Mouse (Mus musculus) midbrain, embryonic 10.5 days (tissue): ENCODE measurements around the gene Plce1. TPM values are rescaled to one million over a fixed set of nuclear protein-coding genes. Genes with fewer than 3 reads are reported as not detected.

ENCODE experiments used
- DNase-seq: peaks from one replicate; pipeline ENCODE4 v3.0.0-alpha.2; 2017; ENCODE audit warnings: low spot score
- H3K27ac ChIP-seq: fragments of 300-500 bp; sonication (generic); replicated peaks from 2 replicates; pipeline ENCODE4 v1.5.1; 2016; ENCODE audit warnings: mild to moderate bottlenecking
- H3K27me3 ChIP-seq: fragments of 300-500 bp; sonication (generic); 2 replicates; pipeline ENCODE4 v1.6.1; 2016; ENCODE audit warnings: low read depth, mild to moderate bottlenecking; ENCODE audit not compliant: poor library complexity, severe bottlenecking
- H3K36me3 ChIP-seq: fragments of 300-500 bp; sonication (generic); 2 replicates; pipeline ENCODE4 v1.6.1; 2016; ENCODE audit warnings: mild to moderate bottlenecking, moderate library complexity
- H3K4me1 ChIP-seq: fragments of 300-500 bp; sonication (generic); 2 replicates; pipeline ENCODE4 v1.6.1; 2016
- H3K4me3 ChIP-seq: fragments of 300-500 bp; sonication (generic); 2 replicates; pipeline ENCODE4 v1.5.1; 2016; ENCODE audit warnings: mild to moderate bottlenecking, moderate library complexity
- H3K9me3 ChIP-seq: fragments of 300-500 bp; sonication (generic); replicated peaks from 2 replicates; pipeline ENCODE4 v1.6.1; 2016; ENCODE audit warnings: mild to moderate bottlenecking
- WGBS: fragments of 180-500 bp; shearing (Covaris S2); methylation state at CpG from one replicate; pipeline ENCODE4 v1.1.7; 2016; 5-methylcytosine and 5-hydroxymethylcytosine counted together
- polyA plus RNA-seq: library from polyadenylated mRNA; unstranded; fragments of >200 nt; fragmentation: Nextera tagmentation; extraction: Ambion mirVana; gene quantifications from 2 replicates; pipeline ENCODE4 v1.2.1, GENCODE M21; 2016

Plce1 gene
- polyA plus RNA-seq, 1 experiment from 2014 or later = 3.1 TPM

- H3K27me3 ChIP-seq = no peaks in the 10 kb centered on the region
- no peak overlapping the region for H3K27ac ChIP-seq
- no peak overlapping the region for H3K4me3 ChIP-seq
- no peaks in the 10 kb centered on the region for H3K9me3 ChIP-seq
- no peaks in the 10 kb centered on the region for H3K36me3 ChIP-seq
- H3K4me1 ChIP-seq = peaks cover 8% of the 10 kb centered on the region
- no peak for DNase-seq
- 81% methylated on average over 3 of the region's 3 CpGs for WGBS
Observed at GRCm38 (mm10) chr19:38599001-38599400, 118.1 kb downstream of the Plce1 start.

- no peak overlapping the region for H3K27ac ChIP-seq
- H3K9me3 ChIP-seq = no peaks in the 10 kb centered on the region
- 78% methylated on average over 5 of the region's 5 CpGs for WGBS
- no peak overlapping the region for H3K4me3 ChIP-seq
- DNase-seq = no peak
- no peaks in the 10 kb centered on the region for H3K36me3 ChIP-seq
- H3K27me3 ChIP-seq = no peaks in the 10 kb centered on the region
- H3K4me1 ChIP-seq = peaks cover 8% of the 10 kb centered on the region
Observed at GRCm38 (mm10) chr19:38601127-38601526, 120.2 kb downstream of the Plce1 start.

GRCm38 (mm10) chr19:38602811-38603210 is 121.9 kb downstream of the Plce1 start:
- Histone ChIP-seq H3K4me1 (peaks cover 8% of the 10 kb centered on the region), H3K27ac (no peak overlapping the region), H3K27me3 (no peaks in the 10 kb centered on the region), H3K4me3 (no peak overlapping the region), H3K36me3 (no peaks in the 10 kb centered on the region), H3K9me3 (no peaks in the 10 kb centered on the region)
- 80% methylated on average over 9 of the region's 9 CpGs for WGBS
- DNase-seq = no peak

- Histone ChIP-seq H3K27ac (no peak overlapping the region), H3K4me3 (no peak overlapping the region), H3K36me3 (no peaks in the 10 kb centered on the region), H3K4me1 (peaks cover 8% of the 10 kb centered on the region), H3K9me3 (no peaks in the 10 kb centered on the region), H3K27me3 (no peaks in the 10 kb centered on the region)
- no peak for DNase-seq
- WGBS = 86% methylated on average over 5 of the region's 5 CpGs
Observed at GRCm38 (mm10) chr19:38607236-38607635, 126.3 kb downstream of the Plce1 start.

- Histone ChIP-seq H3K4me1 (peaks cover 2% of the 10 kb centered on the region; the same call in 1 of the 2 replicates), H3K9me3 (no peaks in the 10 kb centered on the region), H3K27me3 (no peaks in the 10 kb centered on the region), H3K4me3 (no peak overlapping the region), H3K36me3 (no peaks in the 10 kb centered on the region), H3K27ac (no peak overlapping the region)
- no peak for DNase-seq
- WGBS = 90% methylated on average over 8 of the region's 8 CpGs
Observed at GRCm38 (mm10) chr19:38608951-38609654, 128.2 kb downstream of the Plce1 start.

- DNase-seq = no peak
- Histone ChIP-seq H3K27me3 (no peaks in the 10 kb centered on the region), H3K4me1 (peaks cover 9% of the 10 kb centered on the region), H3K36me3 (no peaks in the 10 kb centered on the region), H3K4me3 (no peak overlapping the region), H3K27ac (no peak overlapping the region), H3K9me3 (no peaks in the 10 kb centered on the region)
- 93% methylated on average over 2 of the region's 2 CpGs for WGBS
Observed at GRCm38 (mm10) chr19:38610291-38610690, 129.4 kb downstream of the Plce1 start.

GRCm38 (mm10) chr19:38610809-38611208 is 129.9 kb downstream of the Plce1 start:
- no peaks in the 10 kb centered on the region for H3K9me3 ChIP-seq
- no peaks in the 10 kb centered on the region for H3K36me3 ChIP-seq
- peaks cover 13% of the 10 kb centered on the region for H3K4me1 ChIP-seq
- DNase-seq = no peak
- no peaks in the 10 kb centered on the region for H3K27me3 ChIP-seq
- H3K4me3 ChIP-seq = no peak overlapping the region
- 89% methylated on average over 8 of the region's 8 CpGs for WGBS
- H3K27ac ChIP-seq = no peak overlapping the region

- DNase-seq = no peak
Observed at GRCm38 (mm10) chr19:38614067-38614675, 133.3 kb downstream of the Plce1 start.

GRCm38 (mm10) chr19:38615356-38615755 is 134.4 kb downstream of the Plce1 start:
- H3K27me3 ChIP-seq = no peaks in the 10 kb centered on the region
- no peak overlapping the region for H3K4me3 ChIP-seq
- no peak overlapping the region for H3K27ac ChIP-seq
- H3K36me3 ChIP-seq = no peaks in the 10 kb centered on the region
- peaks cover 13% of the 10 kb centered on the region for H3K4me1 ChIP-seq
- DNase-seq = no peak
- 52% methylated on average over 6 of the region's 6 CpGs for WGBS
- H3K9me3 ChIP-seq = no peaks in the 10 kb centered on the region

More at GRCm38 (mm10) chr19:38614067-38614675, 133.3 kb downstream of the Plce1 start:
- 67% methylated on average over 11 of the region's 11 CpGs for WGBS
- Histone ChIP-seq H3K4me1 (peaks cover 13% of the 10 kb centered on the region), H3K36me3 (no peaks in the 10 kb centered on the region), H3K4me3 (no peak overlapping the region), H3K27ac (no peak overlapping the region), H3K27me3 (no peaks in the 10 kb centered on the region), H3K9me3 (no peaks in the 10 kb centered on the region)

- Histone ChIP-seq H3K27ac (no peak overlapping the region), H3K27me3 (no peaks in the 10 kb centered on the region)
- WGBS = 95% methylated on average over 4 of the region's 4 CpGs
Observed at GRCm38 (mm10) chr19:38620134-38620533, 139.2 kb downstream of the Plce1 start.

GRCm38 (mm10) chr19:38621546-38621945 is 140.6 kb downstream of the Plce1 start:
- Histone ChIP-seq H3K9me3 (no peaks in the 10 kb centered on the region), H3K36me3 (no peaks in the 10 kb centered on the region), H3K27ac (no peak overlapping the region), H3K27me3 (no peaks in the 10 kb centered on the region), H3K4me3 (no peak overlapping the region), H3K4me1 (no peaks in the 10 kb centered on the region)
- DNase-seq = no peak
- WGBS = 92% methylated on average over 10 of the region's 10 CpGs

More at GRCm38 (mm10) chr19:38620134-38620533, 139.2 kb downstream of the Plce1 start:
- Histone ChIP-seq H3K36me3 (no peaks in the 10 kb centered on the region), H3K9me3 (no peaks in the 10 kb centered on the region), H3K4me1 (peaks cover 6% of the 10 kb centered on the region), H3K4me3 (no peak overlapping the region)
- no peak for DNase-seq

GRCm38 (mm10) chr19:38626246-38627015 is 145.5 kb downstream of the Plce1 start:
- no peak overlapping the region for H3K4me3 ChIP-seq
- 79% methylated on average over 9 of the region's 9 CpGs for WGBS
- H3K27ac ChIP-seq = no peak overlapping the region
- no peaks in the 10 kb centered on the region for H3K9me3 ChIP-seq
- no peaks in the 10 kb centered on the region for H3K36me3 ChIP-seq
- no peak for DNase-seq
- no peaks in the 10 kb centered on the region for H3K27me3 ChIP-seq
- H3K4me1 ChIP-seq = no peaks in the 10 kb centered on the region
